ENCODE assay signal across 9 mouse cellular contexts in the genomic region with DNA sequence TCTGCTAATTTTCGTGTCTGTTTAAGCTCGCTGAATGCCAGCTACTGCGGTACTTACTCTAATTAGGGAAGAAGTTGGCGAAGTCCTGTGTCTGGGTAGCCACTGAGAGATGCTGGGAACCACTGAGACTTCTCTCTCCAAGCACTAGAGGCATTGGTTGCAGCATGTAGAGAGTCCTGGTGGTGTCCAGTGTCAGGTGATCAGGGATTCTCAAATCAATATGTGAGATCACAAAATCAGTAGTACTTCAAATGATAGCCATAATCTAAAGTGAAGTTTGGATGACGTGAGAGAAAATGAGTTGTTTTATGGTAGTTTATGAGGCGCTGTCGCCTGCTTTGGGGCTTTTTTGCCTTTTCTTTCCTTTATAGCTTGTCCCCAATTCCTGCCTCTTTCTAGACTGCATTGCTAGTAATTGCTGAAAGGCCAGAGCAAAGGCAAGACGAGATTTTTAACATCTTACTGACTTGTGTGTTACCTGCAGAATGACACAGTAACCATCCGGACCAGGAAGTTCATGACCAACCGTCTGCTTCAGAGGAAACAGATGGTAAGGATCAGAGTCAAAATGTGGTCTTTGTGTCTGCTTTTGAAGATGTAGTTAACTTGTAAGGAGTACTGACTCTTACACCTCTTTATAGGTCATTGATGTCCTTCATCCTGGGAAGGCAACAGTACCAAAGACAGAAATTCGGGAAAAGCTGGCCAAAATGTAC. TPM values are rescaled to one million over a fixed set of nuclear protein-coding genes. Genes with fewer than 3 reads are reported as not detected.
DNase-seq lines count a peak whose midpoint lies in the region; ATAC-seq and TF ChIP-seq lines count a peak whose summit lies in the region.
"Had no signal": no experiment of that assay in that cellular context is flagged by ENCODE, and none has a peak within 500 bp of the region (broad histone marks: within the 10 kb centered on the region; RNA-seq: fewer than 3 reads in every experiment).

No protein-coding gene starts in this region.

- H3K4me3 ChIP-seq in kidney, postnatal 0 days (replicated peaks; ENCODE audit: low read depth, low read length): peak overlapping the region; percentile 87
- peak overlapping the region; percentile 81 for H3K4me3 ChIP-seq in hindbrain, embryonic 14.5 days (replicated peaks; ENCODE audit: low read length)
- peak overlapping the region; percentile 84 for H3K4me3 ChIP-seq in midbrain, embryonic 16.5 days (ENCODE audit: low read depth, low read length)

- H3K27me3 ChIP-seq in kidney, postnatal 0 days (ENCODE audit: insufficient read depth, low read length): no peaks in the 10 kb centered on the region
- no peaks in the 10 kb centered on the region for H3K27me3 ChIP-seq in hindbrain, embryonic 14.5 days (ENCODE audit: control insufficient read depth, insufficient read depth, low read length)
- no peaks in the 10 kb centered on the region for H3K27me3 ChIP-seq in midbrain, embryonic 16.5 days (ENCODE audit: control insufficient read depth, insufficient read depth, low read depth, low read length)

- ATAC-seq in kidney, postnatal 0 days (replicated peaks; ENCODE audit: low FRiP score, low read depth): 0 out of 2 replicates have a peak, but pooled peaks have one; percentile 4
- no peak for ATAC-seq in hindbrain, embryonic 14.5 days (ENCODE audit: low FRiP score)
- peak; percentile 18; the same call in 1 of the 2 replicates for ATAC-seq in midbrain, embryonic 16.5 days

- TF ChIP-seq CTCF in kidney, postnatal 0 days (IDR thresholded peaks at IDR 0.05; ENCODE audit: low read depth): no peak

- peak overlapping the region; percentile 91 for H3K27ac ChIP-seq in kidney, postnatal 0 days
- H3K27ac ChIP-seq in hindbrain, embryonic 14.5 days: peak overlapping the region; percentile 79
- peak overlapping the region; percentile 84 for H3K27ac ChIP-seq in midbrain, embryonic 16.5 days (ENCODE audit: low read length)

- H3K4me1 ChIP-seq in kidney, postnatal 0 days (replicated peaks; ENCODE audit: insufficient read depth, low read length): peaks cover 6% of the 10 kb centered on the region
- peaks cover 28% of the 10 kb centered on the region for H3K4me1 ChIP-seq in hindbrain, embryonic 14.5 days (replicated peaks; ENCODE audit: control insufficient read depth, insufficient read depth, low read length)
- H3K4me1 ChIP-seq in midbrain, embryonic 16.5 days (ENCODE audit: control insufficient read depth, insufficient read depth, low read length): peaks cover 33% of the 10 kb centered on the region

- WGBS in kidney, postnatal 0 days: 3% methylated on average over 11 of the region's 11 CpGs
- 7% methylated on average over 11 of the region's 11 CpGs for WGBS in hindbrain, embryonic 14.5 days
- 6% methylated on average over 11 of the region's 11 CpGs for WGBS in midbrain, embryonic 16.5 days

- H3K9me3 ChIP-seq in kidney, postnatal 0 days (replicated peaks; ENCODE audit: low read length): no peaks in the 10 kb centered on the region
- H3K9me3 ChIP-seq in hindbrain, embryonic 14.5 days (ENCODE audit: control insufficient read depth, low read length): no peaks in the 10 kb centered on the region
- no peaks in the 10 kb centered on the region for H3K9me3 ChIP-seq in midbrain, embryonic 16.5 days (replicated peaks; ENCODE audit: control insufficient read depth, low read length, poor library complexity, severe bottlenecking)

- peak overlapping the region; percentile 60 for H3K4me2 ChIP-seq in kidney, postnatal 0 days (ENCODE audit: low read length)
- H3K4me2 ChIP-seq in hindbrain, embryonic 14.5 days (replicated peaks): peak overlapping the region; percentile 72
- peak overlapping the region; percentile 93 for H3K4me2 ChIP-seq in midbrain, embryonic 16.5 days (ENCODE audit: low read length)

- peak; percentile 65 for DNase-seq in kidney, postnatal 0 days (ENCODE audit: low spot score)
- DNase-seq in kidney, adult 9 months: no peak
- DNase-seq in ZHBTc4 (ENCODE audit: low read depth, low spot score): peak; percentile 49
- DNase-seq in hindbrain, embryonic 14.5 days (ENCODE audit: low spot score): no peak
- no peak for DNase-seq in thymus, postnatal 25 days
- DNase-seq in layer of hippocampus, adult 18-20 months (ENCODE audit: low spot score in 2 of 2): no peak
- DNase-seq in kidney, postnatal 36 days: no peak
- DNase-seq: thymus, postnatal 36 days had no signal

- H3K9ac ChIP-seq in kidney, postnatal 0 days (ENCODE audit: low read depth, low read length): peak overlapping the region; percentile 91
- H3K9ac ChIP-seq in hindbrain, embryonic 14.5 days: peak overlapping the region; percentile 86
- peak overlapping the region; percentile 94 for H3K9ac ChIP-seq in midbrain, embryonic 16.5 days (ENCODE audit: low read depth, low read length)

- H3K36me3 ChIP-seq in kidney, postnatal 0 days (ENCODE audit: insufficient read depth, low read length): peaks cover 17% of the 10 kb centered on the region; the same call in 1 of the 2 replicates
- H3K36me3 ChIP-seq in hindbrain, embryonic 14.5 days (replicated peaks; ENCODE audit: control insufficient read depth, insufficient read depth): peaks cover 46% of the 10 kb centered on the region
- peaks cover 13% of the 10 kb centered on the region for H3K36me3 ChIP-seq in midbrain, embryonic 16.5 days (ENCODE audit: control insufficient read depth, insufficient read depth, low read length)

RNA-seq across cellular contexts. Expression of a gene that starts 4.5 kb away (rescaled TPM):
- 1,278 and 1,460 TPM in 2 replicates for polyA plus RNA-seq in kidney, postnatal 0 days (2015; fragmentation: Nextera tagmentation; extraction: Ambion mirVana)
- polyA plus RNA-seq in hindbrain, embryonic 14.5 days (2014; fragmentation: Nextera tagmentation; extraction: Ambion mirVana): 703 and 824 TPM in 2 replicates
- 498 and 513 TPM in 2 replicates for polyA plus RNA-seq in midbrain, embryonic 16.5 days (2015; fragmentation: Nextera tagmentation; extraction: Ambion mirVana)
- total RNA-seq in layer of hippocampus, adult 18-20 months (2021): 100 to 1,000 TPM; 818 to 858 TPM

RNA-seq across cellular contexts. Expression of a gene that starts 4.6 kb away (rescaled TPM):
- 11.0 and 11.5 TPM in 2 replicates for polyA plus RNA-seq in kidney, postnatal 0 days (2015; fragmentation: Nextera tagmentation; extraction: Ambion mirVana)
- 17.7 and 18.6 TPM in 2 replicates for polyA plus RNA-seq in hindbrain, embryonic 14.5 days (2014; fragmentation: Nextera tagmentation; extraction: Ambion mirVana)
- polyA plus RNA-seq in midbrain, embryonic 16.5 days (2015; fragmentation: Nextera tagmentation; extraction: Ambion mirVana): 17.9 and 18.9 TPM in 2 replicates
- 10 to 100 TPM; 32.5 to 35.4 TPM for total RNA-seq in layer of hippocampus, adult 18-20 months (2021)

Comparison
In these comparisons a context has a peak if more than half of its experiments do, and no peak if none do; other contexts are left out.
1. DNase-seq: peak in kidney, postnatal 0 days (single experiment) and ZHBTc4 (single experiment); none in kidney, adult 9 months (single experiment), hindbrain, embryonic 14.5 days (single experiment), thymus, postnatal 25 days (single experiment), layer of hippocampus, adult 18-20 months (0 of 2) and kidney, postnatal 36 days (0 of 2).
2. Peak in every context shown above with its lines, with median percentiles within 50 percentile points of each other: H3K27ac ChIP-seq, H3K4me2 ChIP-seq, H3K4me3 ChIP-seq and H3K9ac ChIP-seq.